Mouse (Mus musculus) kidney, embryonic 14.5 days (tissue): Measurements from ENCODE around the gene Zxdc. TPM values are rescaled to one million over a fixed set of nuclear protein-coding genes. Genes with fewer than 3 reads are reported as not detected.

Experiments used
- ATAC-seq: fragments of 200-750 bp; cut with Nextera tagmentation; 2 replicates; pipeline ENCODE4 v1.8.0; 2017; ENCODE audit warnings: moderate number of reproducible peaks, mild to moderate bottlenecking, moderate TSS enrichment, moderate library complexity; ENCODE audit not compliant: low FRiP score, low TSS enrichment
- H3K27ac ChIP-seq: fragments of 300-500 bp; sonication (generic); 2 replicates; pipeline ENCODE4 v1.5.1; 2014; ENCODE audit warnings: low read depth, mild to moderate bottlenecking, low read length, moderate library complexity, mixed read lengths
- H3K27me3 ChIP-seq: fragments of 300-500 bp; sonication (generic); 2 replicates; pipeline ENCODE4 v1.6.1; 2014; ENCODE audit warnings: mild to moderate bottlenecking, low read length; ENCODE audit not compliant: control insufficient read depth, insufficient read depth
- H3K36me3 ChIP-seq: fragments of 300-500 bp; sonication (generic); 2 replicates; pipeline ENCODE4 v1.6.1; 2014; ENCODE audit warnings: low read length, mixed read lengths; ENCODE audit not compliant: control insufficient read depth, insufficient read depth
- H3K4me1 ChIP-seq: fragments of 300-500 bp; sonication (generic); 2 replicates; pipeline ENCODE4 v1.6.1; 2014; ENCODE audit warnings: low read length, mixed read lengths; ENCODE audit not compliant: control insufficient read depth, insufficient read depth
- H3K4me2 ChIP-seq: fragments of 300-500 bp; sonication (generic); replicated peaks from 2 replicates; pipeline ENCODE4 v1.6.1; 2014; ENCODE audit warnings: low read depth, mild to moderate bottlenecking, low read length
- H3K4me3 ChIP-seq: fragments of 300-500 bp; sonication (generic); 2 replicates; pipeline ENCODE4 v1.5.1; 2014; ENCODE audit warnings: mild to moderate bottlenecking, low read length
- H3K9ac ChIP-seq: fragments of 300-500 bp; sonication (generic); 2 replicates; pipeline ENCODE4 v1.6.1; 2014; ENCODE audit warnings: low read depth, mild to moderate bottlenecking, low read length, moderate library complexity
- H3K9me3 ChIP-seq: fragments of 300-500 bp; sonication (generic); 2 replicates; pipeline ENCODE4 v1.6.1; 2016; ENCODE audit warnings: low read length; ENCODE audit not compliant: control insufficient read depth
- WGBS: fragments of 180-500 bp; shearing (Covaris S2); extraction: QIAGEN DNeasy Blood & Tissue Kit; methylation state at CpG from one replicate; pipeline ENCODE4 v1.1.7; 2014; 5-methylcytosine and 5-hydroxymethylcytosine counted together
- polyA plus RNA-seq: library from polyadenylated mRNA; unstranded; fragments of >200 nt; fragmentation: Nextera tagmentation; extraction: Ambion mirVana; gene quantifications from 2 replicates; pipeline ENCODE4 v1.2.1, GENCODE M21; 2014

The Zxdc gene
- polyA plus RNA-seq, 1 experiment from 2014 or later = 12.9 TPM

DNA sequence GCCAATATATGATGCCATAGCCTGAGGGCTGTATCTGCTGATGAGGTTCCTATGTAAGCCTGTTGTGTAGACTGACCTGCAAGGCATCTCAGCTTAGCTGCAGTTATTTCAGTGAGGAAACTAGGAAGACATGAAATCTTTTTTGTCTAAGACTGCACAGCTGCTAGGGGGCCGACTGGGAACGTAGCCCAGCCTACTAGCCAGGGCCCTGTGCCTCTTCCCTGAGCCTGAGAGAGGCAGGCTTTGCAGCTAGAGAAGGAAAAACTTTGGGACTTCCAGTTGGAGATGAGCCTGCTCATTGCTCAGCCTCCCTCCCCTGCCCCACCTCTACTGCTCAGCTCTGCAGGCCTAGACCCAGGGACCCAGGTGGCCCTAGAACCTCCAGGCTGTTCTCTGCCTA, 62.2 kb downstream of the Zxdc start:
- Histone ChIP-seq H3K4me2 (no peak overlapping the region), H3K4me1 (peaks cover 4% of the 10 kb centered on the region; the same call in 1 of the 2 replicates), H3K9me3 (no peaks in the 10 kb centered on the region), H3K36me3 (no peaks in the 10 kb centered on the region), H3K9ac (no peak overlapping the region), H3K4me3 (no peak overlapping the region), H3K27me3 (peaks cover 9% of the 10 kb centered on the region; the same call in 1 of the 2 replicates), H3K27ac (no peak overlapping the region)
- no peak for ATAC-seq
- 81% methylated on average over 2 of the region's 2 CpGs for WGBS

DNA sequence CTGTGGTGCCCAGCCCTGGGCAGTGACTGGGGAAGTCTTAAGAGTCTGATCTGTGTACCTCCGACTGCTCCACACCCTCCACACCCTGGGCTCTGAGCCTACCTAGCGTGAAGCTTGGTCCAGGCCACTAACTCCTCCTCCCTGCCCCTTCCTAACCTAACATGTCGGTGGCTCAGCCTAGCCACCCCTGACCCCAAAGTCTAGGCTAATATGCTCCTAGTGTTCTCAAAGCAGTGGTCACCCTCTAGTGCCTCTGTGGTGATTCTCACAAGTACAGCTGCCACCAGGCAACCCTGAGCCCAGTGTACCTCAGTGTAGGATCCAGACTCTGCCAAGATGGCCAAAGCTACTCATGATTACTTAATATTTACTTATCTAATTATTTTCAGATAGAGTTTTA, 65.4 kb downstream of the Zxdc start:
- H3K4me1 ChIP-seq = no peaks in the 10 kb centered on the region
- H3K4me3 ChIP-seq = no peak overlapping the region
- no peaks in the 10 kb centered on the region for H3K36me3 ChIP-seq
- no peaks in the 10 kb centered on the region; the same call in 1 of the 2 replicates for H3K9me3 ChIP-seq
- no peak overlapping the region for H3K9ac ChIP-seq
- no peak overlapping the region for H3K27ac ChIP-seq
- no peaks in the 10 kb centered on the region for H3K27me3 ChIP-seq
- H3K4me2 ChIP-seq = no peak overlapping the region
- ATAC-seq = peak; percentile 46; the same call in 1 of the 2 replicates
- WGBS = 68% methylated on average over 3 of the region's 3 CpGs

DNA sequence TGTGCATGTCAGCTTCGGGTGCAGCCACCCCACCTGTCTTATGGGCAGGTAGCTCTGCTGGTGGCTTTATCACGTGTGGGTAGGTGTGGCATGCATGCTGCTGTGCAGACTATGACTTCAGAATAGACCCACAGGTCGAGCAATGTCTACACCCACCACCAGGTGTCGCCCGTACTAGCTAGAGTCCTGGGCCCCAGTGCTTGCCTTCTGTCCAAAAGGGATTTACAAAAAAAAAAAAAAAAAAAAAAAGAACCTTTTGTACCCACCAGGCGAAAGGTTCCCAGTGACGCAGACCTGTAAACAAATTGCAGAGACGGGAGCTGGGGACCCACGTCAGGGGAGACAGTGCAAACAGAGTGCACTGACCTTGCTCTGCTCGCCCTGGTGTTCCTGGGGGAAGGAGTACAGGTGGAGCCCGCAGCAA, 65.9 kb downstream of the Zxdc start:
- Histone ChIP-seq H3K27me3 (no peaks in the 10 kb centered on the region), H3K4me3 (no peak overlapping the region), H3K9ac (no peak overlapping the region), H3K4me1 (no peaks in the 10 kb centered on the region), H3K9me3 (no peaks in the 10 kb centered on the region; the same call in 1 of the 2 replicates), H3K4me2 (no peak overlapping the region), H3K27ac (no peak overlapping the region), H3K36me3 (no peaks in the 10 kb centered on the region)
- WGBS = 17% methylated on average over 11 of the region's 11 CpGs
- peak; percentile 69 for ATAC-seq

DNA sequence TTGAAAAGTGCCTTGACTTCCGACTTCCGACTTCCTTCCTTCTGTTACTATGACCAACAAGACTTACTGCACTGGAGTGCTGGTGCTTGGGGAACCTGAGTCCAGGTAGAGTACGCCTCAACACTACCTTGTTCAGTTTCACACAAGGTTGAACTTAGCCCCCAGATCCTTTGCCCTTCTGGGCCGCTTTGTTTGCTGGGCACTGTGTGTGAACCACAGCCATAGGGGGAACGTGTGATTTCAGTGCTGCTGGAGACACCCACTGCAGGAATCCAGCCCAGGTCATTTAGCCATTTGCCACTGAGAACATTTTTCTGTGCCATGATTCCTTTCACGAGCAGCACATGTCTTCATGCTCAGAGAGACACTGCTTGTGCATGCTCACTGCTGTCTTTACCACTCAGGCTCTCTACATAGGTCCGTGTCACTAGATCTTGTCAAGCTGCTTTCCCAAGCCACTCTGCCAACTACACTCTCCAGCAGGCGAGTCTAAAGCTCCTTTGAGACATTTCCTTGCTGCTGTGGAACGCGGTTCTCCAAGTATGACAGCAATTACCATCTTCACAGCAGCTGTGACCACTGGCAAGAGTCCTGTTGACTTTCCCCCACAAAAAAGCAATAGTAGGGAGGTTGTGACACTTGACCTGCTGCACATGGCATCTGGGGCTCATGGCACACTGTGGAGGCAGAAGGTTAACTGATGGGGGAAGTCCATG, 67.1 kb downstream of the Zxdc start:
- Histone ChIP-seq H3K9me3 (no peaks in the 10 kb centered on the region; the same call in 1 of the 2 replicates), H3K4me3 (no peak overlapping the region), H3K27me3 (no peaks in the 10 kb centered on the region), H3K36me3 (no peaks in the 10 kb centered on the region), H3K9ac (no peak overlapping the region), H3K4me1 (no peaks in the 10 kb centered on the region), H3K4me2 (no peak overlapping the region), H3K27ac (no peak overlapping the region)
- ATAC-seq = no peak
- 86% methylated on average over 10 of the region's 10 CpGs for WGBS

DNA sequence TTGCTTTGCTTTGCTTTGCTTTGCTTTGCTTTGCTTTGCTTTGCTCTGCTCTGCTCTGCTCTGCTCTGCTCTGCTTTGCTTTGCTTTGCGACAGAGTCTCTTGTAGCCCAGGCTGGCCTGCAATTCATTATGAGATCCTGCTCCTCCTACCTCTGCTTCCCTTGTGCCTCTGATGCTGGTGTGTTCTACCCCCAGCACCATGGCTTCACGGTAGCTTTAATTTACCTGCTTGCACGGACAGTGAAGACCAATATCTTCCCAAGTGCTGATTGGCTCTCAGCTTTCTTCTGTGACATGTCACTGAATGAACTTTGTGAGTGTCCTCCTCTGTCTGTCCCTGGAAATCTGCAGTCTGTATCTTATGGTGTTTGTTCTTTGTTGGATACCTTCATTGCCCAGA, 67.7 kb downstream of the Zxdc start:
- no peak overlapping the region for H3K4me3 ChIP-seq
- 84% methylated on average over 3 of the region's 3 CpGs for WGBS
- no peaks in the 10 kb centered on the region for H3K27me3 ChIP-seq
- H3K36me3 ChIP-seq = no peaks in the 10 kb centered on the region
- no peaks in the 10 kb centered on the region; the same call in 1 of the 2 replicates for H3K9me3 ChIP-seq
- no peak overlapping the region for H3K9ac ChIP-seq
- no peak overlapping the region for H3K4me2 ChIP-seq
- no peak for ATAC-seq
- H3K27ac ChIP-seq = no peak overlapping the region
- no peaks in the 10 kb centered on the region for H3K4me1 ChIP-seq

DNA sequence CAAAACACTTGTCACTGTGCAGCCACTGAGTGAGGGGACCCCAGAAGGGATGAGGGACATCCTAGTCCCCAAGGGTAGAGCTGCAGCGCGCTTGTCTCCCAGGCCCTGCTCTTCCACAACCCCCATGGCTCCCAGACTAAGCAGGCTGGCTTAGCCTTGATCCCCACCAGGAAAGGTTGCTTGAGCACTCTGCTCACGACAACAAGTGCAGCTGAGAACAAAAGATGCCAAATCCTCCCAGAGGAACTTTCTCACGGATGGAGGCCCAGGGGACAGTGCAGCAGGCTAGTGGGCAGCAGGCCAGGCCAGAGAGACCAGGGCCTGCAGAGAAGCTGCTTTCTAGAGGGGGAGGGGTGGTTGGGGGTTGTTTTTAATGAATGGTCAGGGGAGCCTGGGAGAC, 77.6 kb downstream of the Zxdc start:
- no peaks in the 10 kb centered on the region for H3K9me3 ChIP-seq
- no peak for ATAC-seq
- no peaks in the 10 kb centered on the region for H3K36me3 ChIP-seq
- no peaks in the 10 kb centered on the region for H3K27me3 ChIP-seq
- H3K27ac ChIP-seq = no peak overlapping the region
- no peak overlapping the region for H3K4me2 ChIP-seq
- no peak overlapping the region for H3K4me3 ChIP-seq
- no peak overlapping the region for H3K9ac ChIP-seq
- WGBS = 59% methylated on average over 4 of the region's 4 CpGs
- H3K4me1 ChIP-seq = no peaks in the 10 kb centered on the region

DNA sequence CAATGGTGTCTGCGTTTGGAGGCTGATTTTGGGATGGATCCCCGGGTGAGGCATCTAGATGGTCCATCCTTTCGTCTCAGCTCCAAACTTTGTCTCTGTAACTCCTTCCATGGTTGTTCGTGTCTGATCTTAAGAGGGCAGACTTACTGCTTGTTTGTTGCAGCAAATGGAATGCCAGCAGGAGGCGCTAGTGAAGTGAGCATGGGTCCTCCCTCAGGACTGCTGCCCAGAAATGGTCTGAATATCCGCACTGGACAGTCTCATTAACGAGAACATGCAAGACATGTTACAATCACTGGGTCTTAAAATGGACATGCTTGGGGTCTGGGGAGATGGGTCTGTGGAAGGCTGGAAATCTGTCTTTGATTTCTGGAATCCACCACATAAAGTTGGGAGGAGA, 80.9 kb downstream of the Zxdc start:
- H3K9ac ChIP-seq = no peak overlapping the region
- H3K4me3 ChIP-seq = no peak overlapping the region
- no peaks in the 10 kb centered on the region for H3K4me1 ChIP-seq
- H3K4me2 ChIP-seq = no peak overlapping the region
- WGBS = 30% methylated on average over 7 of the region's 7 CpGs
- ATAC-seq = no peak
- no peaks in the 10 kb centered on the region for H3K9me3 ChIP-seq
- H3K36me3 ChIP-seq = no peaks in the 10 kb centered on the region
- no peaks in the 10 kb centered on the region for H3K27me3 ChIP-seq
- H3K27ac ChIP-seq = no peak overlapping the region

DNA sequence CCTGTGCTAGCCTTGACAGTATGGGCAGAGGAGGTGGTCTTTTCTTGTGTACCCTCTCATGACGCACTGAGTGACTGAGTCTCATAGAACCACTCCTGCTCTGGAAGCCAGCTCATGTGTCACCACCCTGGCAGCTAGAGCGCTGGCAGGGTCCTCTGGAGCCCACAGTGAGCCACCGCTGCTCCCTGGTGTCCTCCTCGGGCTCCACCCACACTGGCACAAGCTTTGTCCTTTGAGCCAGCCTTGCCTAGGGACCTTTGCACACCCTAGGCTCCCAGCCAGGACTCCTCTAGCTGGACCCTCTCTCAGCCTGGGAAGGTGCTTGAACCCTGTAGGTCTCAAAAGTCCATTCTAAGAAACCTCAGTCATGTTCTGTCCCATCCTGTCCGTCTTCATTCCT, 81.4 kb downstream of the Zxdc start:
- Histone ChIP-seq H3K9me3 (no peaks in the 10 kb centered on the region), H3K9ac (no peak overlapping the region), H3K27me3 (no peaks in the 10 kb centered on the region), H3K27ac (no peak overlapping the region), H3K4me1 (no peaks in the 10 kb centered on the region), H3K4me2 (no peak overlapping the region), H3K4me3 (no peak overlapping the region), H3K36me3 (no peaks in the 10 kb centered on the region)
- 72% methylated on average over 5 of the region's 5 CpGs for WGBS
- ATAC-seq = no peak

DNA sequence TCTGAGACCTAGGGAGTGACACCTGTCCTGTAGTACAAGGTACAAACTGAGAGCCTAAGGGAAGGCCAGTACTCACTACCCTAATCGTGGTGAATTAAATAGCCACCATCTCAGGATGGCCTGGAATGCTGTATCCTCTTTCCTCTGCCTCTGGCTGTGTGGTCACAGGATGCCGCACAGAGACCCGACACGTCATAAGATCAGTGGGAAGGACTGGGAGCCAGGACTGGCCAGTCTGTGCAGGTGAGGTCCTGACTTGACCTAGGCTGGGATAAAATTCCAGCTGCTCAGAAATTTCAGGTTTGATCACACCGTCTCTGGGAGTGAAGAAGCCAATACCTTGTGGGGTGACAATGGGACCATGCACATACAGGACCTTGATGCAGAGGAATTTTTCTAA, 82.2 kb downstream of the Zxdc start:
- Histone ChIP-seq H3K4me2 (no peak overlapping the region), H3K9ac (no peak overlapping the region), H3K9me3 (no peaks in the 10 kb centered on the region), H3K4me3 (no peak overlapping the region), H3K36me3 (no peaks in the 10 kb centered on the region), H3K4me1 (no peaks in the 10 kb centered on the region), H3K27me3 (no peaks in the 10 kb centered on the region), H3K27ac (no peak overlapping the region)
- 77% methylated on average over 5 of the region's 5 CpGs for WGBS
- ATAC-seq = no peak
